Mouse (Mus musculus) limb, embryonic 12.5 days (tissue): ENCODE measurements around the gene Olfr140. TPM values are rescaled to one million over a fixed set of nuclear protein-coding genes. Genes with fewer than 3 reads are reported as not detected.

Experiments
- ATAC-seq: fragments of 200-750 bp; cut with Nextera tagmentation; 2 replicates; pipeline ENCODE4 v1.8.0; 2017; ENCODE audit warnings: low read depth, moderate TSS enrichment; ENCODE audit not compliant: insufficient number of reproducible peaks, insufficient read depth, low FRiP score, low TSS enrichment
- H3K27ac ChIP-seq: fragments of 300-500 bp; sonication (generic); 2 replicates; pipeline ENCODE4 v1.5.1; 2016; ENCODE audit warnings: mild to moderate bottlenecking, moderate library complexity
- H3K27me3 ChIP-seq: fragments of 300-500 bp; sonication (generic); 2 replicates; pipeline ENCODE4 v1.6.1; 2016; ENCODE audit warnings: mild to moderate bottlenecking, moderate library complexity
- H3K36me3 ChIP-seq: fragments of 300-500 bp; sonication (generic); 2 replicates; pipeline ENCODE4 v1.6.1; 2016; ENCODE audit warnings: mild to moderate bottlenecking, moderate library complexity
- H3K4me1 ChIP-seq: fragments of 300-500 bp; sonication (generic); replicated peaks from 2 replicates; pipeline ENCODE4 v1.6.1; 2016
- H3K4me2 ChIP-seq: fragments of 300-500 bp; sonication (generic); 2 replicates; pipeline ENCODE4 v1.6.1; 2016; ENCODE audit warnings: mild to moderate bottlenecking, moderate library complexity
- H3K4me3 ChIP-seq: fragments of 300-500 bp; sonication (generic); replicated peaks from 2 replicates; pipeline ENCODE4 v1.5.1; 2016; ENCODE audit warnings: mild to moderate bottlenecking
- H3K9ac ChIP-seq: fragments of 300-500 bp; sonication (generic); replicated peaks from 2 replicates; pipeline ENCODE4 v1.6.1; 2016; ENCODE audit warnings: mild to moderate bottlenecking, moderate library complexity
- H3K9me3 ChIP-seq: fragments of 300-500 bp; sonication (generic); 2 replicates; pipeline ENCODE4 v1.6.1; 2016; ENCODE audit warnings: mild to moderate bottlenecking, moderate library complexity
- WGBS: fragments of 180-500 bp; shearing (Covaris S2); methylation state at CpG from one replicate; pipeline ENCODE4 v1.1.7; 2016; 5-methylcytosine and 5-hydroxymethylcytosine counted together
- polyA plus RNA-seq: library from polyadenylated mRNA; unstranded; fragments of >200 nt; fragmentation: Nextera tagmentation; extraction: Ambion mirVana; gene quantifications from 2 replicates; pipeline ENCODE4 v1.2.1, GENCODE M21; 2016

Gene Olfr140
- not detected in 2 replicates for polyA plus RNA-seq

GRCm38 (mm10) chr2:90063494-90063893 lies at the start of gene Olfr140:
TSS of gene Olfr140 (minus strand) at chr2:90063594.
- H3K27ac ChIP-seq, result no peak within 1 kb of the TSS
- H3K27me3 ChIP-seq, result no peaks in the 10 kb centered on the region
- no peaks in the 10 kb centered on the region for H3K9me3 ChIP-seq
- H3K9ac ChIP-seq, result no peak within 1 kb of the TSS
- H3K4me3 ChIP-seq, result no peak within 1 kb of the TSS
- no peaks in the 10 kb centered on the region for H3K36me3 ChIP-seq
- no peaks in the 10 kb centered on the region for H3K4me1 ChIP-seq
- H3K4me2 ChIP-seq, result no peak within 1 kb of the TSS
- ATAC-seq, result no peak

DNA sequence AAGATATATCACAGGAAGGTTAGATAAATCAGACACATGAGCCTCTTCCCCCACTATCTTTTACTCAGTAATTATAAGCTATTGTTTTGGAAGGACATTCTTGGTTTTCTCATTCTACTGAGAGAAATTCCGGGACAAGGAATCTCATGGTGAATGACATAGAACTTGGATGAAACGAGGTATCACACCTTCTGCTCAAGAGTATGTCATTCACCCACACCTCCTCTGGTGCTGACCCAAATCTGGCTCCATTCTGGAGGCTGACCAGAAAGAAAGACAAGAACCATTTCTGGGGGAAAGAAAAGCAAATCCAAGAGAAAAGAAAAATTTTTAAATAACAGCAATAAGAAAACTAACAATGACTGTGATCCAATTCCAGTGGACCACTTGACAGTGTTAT lies 6.7 kb upstream of the Olfr140 start:
- no peaks in the 10 kb centered on the region for H3K27me3 ChIP-seq
- H3K4me3 ChIP-seq, result no peak overlapping the region
- no peaks in the 10 kb centered on the region for H3K36me3 ChIP-seq
- 80% methylated on average over 2 of the region's 2 CpGs for WGBS
- H3K27ac ChIP-seq, result no peak overlapping the region
- no peak overlapping the region for H3K4me2 ChIP-seq
- no peaks in the 10 kb centered on the region for H3K9me3 ChIP-seq
- no peaks in the 10 kb centered on the region for H3K4me1 ChIP-seq
- no peak overlapping the region for H3K9ac ChIP-seq
- no peak for ATAC-seq

- Histone ChIP-seq H3K9ac (no peak within 1 kb of the TSS), H3K36me3 (no peaks in the 10 kb centered on the region), H3K9me3 (no peaks in the 10 kb centered on the region), H3K4me3 (no peak within 1 kb of the TSS), H3K4me2 (no peak within 1 kb of the TSS), H3K27me3 (no peaks in the 10 kb centered on the region), H3K27ac (no peak within 1 kb of the TSS), H3K4me1 (no peaks in the 10 kb centered on the region)
- no peak for ATAC-seq
These were observed 28.4 kb downstream of the Olfr140 start, which contains the start of gene Olfr1265 for GRCm38 (mm10) chr2:90035037-90035436. TSS of gene Olfr1265 (plus strand) at chr2:90035337.

GRCm38 (mm10) chr2:90025477-90025876 lies 37.9 kb downstream of the Olfr140 start, which contains the start of gene Olfr1264:
TSS of gene Olfr1264 (minus strand) at chr2:90025577.
- Histone ChIP-seq H3K4me2 (no peak within 1 kb of the TSS), H3K27ac (no peak within 1 kb of the TSS), H3K27me3 (no peaks in the 10 kb centered on the region), H3K9ac (no peak within 1 kb of the TSS), H3K36me3 (no peaks in the 10 kb centered on the region), H3K9me3 (no peaks in the 10 kb centered on the region), H3K4me1 (no peaks in the 10 kb centered on the region), H3K4me3 (no peak within 1 kb of the TSS)
- ATAC-seq, result no peak
- 16% methylated on average over 2 of the region's 2 CpGs for WGBS

DNA sequence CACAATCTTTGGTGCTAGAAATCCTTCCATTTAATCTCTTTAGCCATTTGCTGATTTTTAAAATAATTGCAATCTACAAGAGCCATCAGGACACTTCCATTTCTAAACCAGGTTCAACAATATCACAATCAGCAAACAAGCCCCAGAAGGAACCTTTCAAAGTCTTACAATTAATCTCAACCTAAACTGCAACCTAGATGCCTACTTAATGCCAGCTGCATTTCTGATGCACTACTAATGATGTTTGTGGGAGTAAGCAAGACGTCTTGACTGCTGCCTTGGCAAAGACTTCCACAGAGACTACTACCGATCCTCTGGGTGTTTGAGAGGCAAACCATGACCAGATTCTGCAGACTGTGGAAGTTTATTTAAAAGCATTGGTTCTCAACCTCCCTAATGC lies 51.6 kb downstream of the Olfr140 start, which contains the start of gene Olfr1263:
Gene Olfr1263, plus strand, starts transcription at position 301 of the 400 bp plus-strand sequence.
- ATAC-seq, result no peak
- H3K4me1 ChIP-seq, result no peaks in the 10 kb centered on the region
- no peaks in the 10 kb centered on the region for H3K9me3 ChIP-seq
- H3K4me3 ChIP-seq, result no peak within 1 kb of the TSS
- no peaks in the 10 kb centered on the region for H3K36me3 ChIP-seq
- H3K9ac ChIP-seq, result no peak within 1 kb of the TSS
- no peak within 1 kb of the TSS for H3K27ac ChIP-seq
- 89% methylated on average over 2 of the region's 2 CpGs for WGBS
- H3K27me3 ChIP-seq, result no peaks in the 10 kb centered on the region
- no peak within 1 kb of the TSS for H3K4me2 ChIP-seq

DNA sequence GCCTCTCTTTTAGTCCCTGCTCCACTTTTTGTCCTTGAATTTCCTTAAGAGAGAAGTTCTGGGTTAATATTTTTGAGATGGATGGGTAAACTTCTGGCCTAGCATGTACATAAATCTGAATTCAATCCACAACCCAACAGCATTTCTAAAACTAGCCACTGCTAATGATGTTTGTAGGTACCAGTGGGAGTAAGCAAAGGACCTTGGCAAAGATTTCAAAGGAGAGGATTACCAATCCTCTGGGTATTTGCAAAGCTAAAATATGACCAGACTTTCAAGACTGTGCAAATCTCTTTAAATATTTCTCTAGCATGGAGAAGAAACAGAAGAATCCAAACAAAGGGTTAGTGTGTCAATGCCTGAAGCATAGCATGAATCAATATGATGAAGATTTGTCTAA lies 63.5 kb downstream of the Olfr140 start, which contains the start of gene Olfr1262:
Gene Olfr1262, plus strand, starts transcription at position 301 of the 400 bp plus-strand sequence.
- Histone ChIP-seq H3K9me3 (no peaks in the 10 kb centered on the region), H3K9ac (no peak within 1 kb of the TSS), H3K27me3 (no peaks in the 10 kb centered on the region), H3K36me3 (no peaks in the 10 kb centered on the region), H3K4me2 (no peak within 1 kb of the TSS), H3K4me1 (no peaks in the 10 kb centered on the region), H3K4me3 (no peak within 1 kb of the TSS), H3K27ac (no peak within 1 kb of the TSS)
- no peak for ATAC-seq

Other genes with a start within 250 kb of the Olfr140 start
- not detected in 2 replicates for gene Olfr1256, start 222.0 kb downstream of the Olfr140 start, polyA plus RNA-seq
- gene Olfr48, start 215.4 kb downstream of the Olfr140 start, polyA plus RNA-seq, result not detected in 2 replicates
- not detected in 2 replicates for gene Olfr1257, start 185.2 kb downstream of the Olfr140 start, polyA plus RNA-seq
- gene Olfr1258, start 136.3 kb downstream of the Olfr140 start, polyA plus RNA-seq, result not detected in 2 replicates
- gene Olfr1259, start 114.9 kb downstream of the Olfr140 start, polyA plus RNA-seq, result not detected in 2 replicates
- not detected in 2 replicates for gene Olfr1260, start 89.3 kb downstream of the Olfr140 start, polyA plus RNA-seq
- not detected in 2 replicates for gene Olfr1261, start 72.4 kb downstream of the Olfr140 start, polyA plus RNA-seq
- not detected in 2 replicates for gene Olfr1262, start 63.4 kb downstream of the Olfr140 start, polyA plus RNA-seq
- gene Olfr1263, start 51.5 kb downstream of the Olfr140 start, polyA plus RNA-seq, result not detected in 2 replicates
- gene Olfr1264, start 38.0 kb downstream of the Olfr140 start, polyA plus RNA-seq, result not detected in 2 replicates
- not detected in 2 replicates for gene Olfr1265, start 28.3 kb downstream of the Olfr140 start, polyA plus RNA-seq
- gene Olfr1269, start 57.8 kb upstream of the Olfr140 start, polyA plus RNA-seq, result not detected in 2 replicates
- gene Olfr32, start 78.7 kb upstream of the Olfr140 start, polyA plus RNA-seq, result not detected in 2 replicates
- not detected in 2 replicates for gene Olfr1270, start 89.5 kb upstream of the Olfr140 start, polyA plus RNA-seq
- not detected in 2 replicates for gene Olfr1506, start 160.9 kb upstream of the Olfr140 start, polyA plus RNA-seq
- not detected in 2 replicates for gene Olfr142, start 194.0 kb upstream of the Olfr140 start, polyA plus RNA-seq
- not detected in 2 replicates for gene Olfr1271, start 207.4 kb upstream of the Olfr140 start, polyA plus RNA-seq
- gene Olfr1272, start 229.2 kb upstream of the Olfr140 start, polyA plus RNA-seq, result not detected in 2 replicates